Mouse (Mus musculus) mesoderm, embryonic 11.5 days (tissue): ENCODE measurements around the gene Gldc.

Experiments used
- DNase-seq: peaks from one replicate; pipeline ENCODE4 v3.0.0-alpha.2; 2012; ENCODE audit warnings: low read depth, low spot score

Gldc gene

DNA sequence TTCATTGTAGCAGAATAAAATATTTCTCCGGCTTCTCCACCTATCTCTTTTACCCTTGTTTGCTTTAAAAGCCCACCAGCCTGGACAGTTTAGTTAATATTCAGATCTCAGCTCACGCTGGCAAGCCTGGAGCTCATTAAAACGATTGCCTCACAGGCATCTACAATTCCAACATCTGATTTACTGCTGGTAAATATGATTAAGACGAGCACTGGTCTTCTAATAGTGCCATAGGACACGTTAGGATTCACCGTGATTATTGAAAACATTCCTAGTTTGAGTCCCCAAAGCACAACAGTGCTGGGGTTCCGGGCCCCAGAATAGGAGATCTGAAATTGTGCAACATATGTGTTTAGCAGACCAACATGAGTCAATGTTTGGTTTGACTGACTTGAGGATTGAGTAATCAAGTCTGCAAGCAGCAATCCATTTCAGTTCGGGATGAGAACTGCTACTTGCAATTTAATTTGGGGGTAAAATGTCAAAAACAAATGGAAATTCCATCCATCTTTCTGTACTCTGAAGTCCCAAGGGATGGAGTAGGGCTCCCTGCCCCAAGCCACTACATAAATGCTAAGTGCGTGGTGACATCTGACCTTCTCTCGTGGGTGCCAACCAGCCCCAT lies 67.9 kb downstream of the Gldc start:
- no peak for DNase-seq

DNA sequence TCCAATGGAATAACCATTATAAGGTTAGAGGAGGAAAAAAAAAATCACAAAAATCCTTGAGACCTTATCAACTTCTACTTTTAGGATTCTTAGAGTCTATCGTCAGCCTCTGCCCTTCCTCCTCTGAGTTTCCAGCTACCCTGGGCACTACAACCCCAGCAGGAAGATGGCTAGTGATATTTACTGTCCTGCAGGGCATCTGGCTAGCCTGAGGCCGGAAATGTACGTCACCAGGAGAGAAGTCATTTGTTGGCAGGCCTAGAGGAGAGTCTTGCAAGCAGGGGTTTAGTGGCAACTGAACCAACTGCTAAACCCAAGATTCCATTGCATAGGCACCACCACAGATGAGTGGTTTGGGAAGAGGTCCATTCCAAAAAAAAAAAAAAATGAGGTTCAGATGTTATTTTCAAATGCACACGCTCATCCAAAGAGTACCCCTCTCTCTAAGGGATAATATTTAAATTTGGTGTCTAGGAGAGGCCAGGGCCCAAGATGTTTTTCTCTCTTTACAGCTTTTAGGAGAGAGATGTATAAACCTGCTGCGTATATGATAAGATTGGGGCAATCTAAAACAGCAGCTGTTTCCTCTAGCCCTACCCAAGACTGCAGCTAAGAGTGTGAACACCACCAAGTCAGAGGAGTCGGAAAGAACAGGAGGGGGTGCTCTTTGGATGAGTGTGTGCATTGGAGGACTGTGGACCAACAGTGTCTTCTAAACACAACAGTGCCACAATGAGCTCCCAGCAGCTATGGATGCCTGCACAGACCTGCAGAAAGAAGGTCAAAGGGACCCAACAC lies 70.0 kb downstream of the Gldc start:
- no peak for DNase-seq

DNA sequence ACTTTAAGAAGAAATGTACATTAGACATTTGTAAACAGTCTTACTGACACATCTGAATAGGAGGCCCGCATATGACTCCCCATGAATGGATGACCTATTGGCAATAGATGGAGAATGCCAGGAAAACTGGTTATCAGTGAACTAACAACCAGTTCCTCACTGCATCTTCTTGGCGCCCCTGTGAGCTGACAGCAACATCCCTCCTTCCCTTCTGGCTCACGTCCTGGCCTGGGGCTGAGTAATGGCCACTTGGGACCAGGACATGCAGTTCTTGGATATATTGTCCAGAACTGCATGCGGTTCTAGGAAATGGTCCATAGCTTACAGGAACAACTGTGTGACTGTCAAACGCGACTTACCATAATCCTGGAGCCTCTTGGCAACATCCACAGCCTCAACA lies 72.6 kb downstream of the Gldc start:
- DNase-seq: no peak

DNA sequence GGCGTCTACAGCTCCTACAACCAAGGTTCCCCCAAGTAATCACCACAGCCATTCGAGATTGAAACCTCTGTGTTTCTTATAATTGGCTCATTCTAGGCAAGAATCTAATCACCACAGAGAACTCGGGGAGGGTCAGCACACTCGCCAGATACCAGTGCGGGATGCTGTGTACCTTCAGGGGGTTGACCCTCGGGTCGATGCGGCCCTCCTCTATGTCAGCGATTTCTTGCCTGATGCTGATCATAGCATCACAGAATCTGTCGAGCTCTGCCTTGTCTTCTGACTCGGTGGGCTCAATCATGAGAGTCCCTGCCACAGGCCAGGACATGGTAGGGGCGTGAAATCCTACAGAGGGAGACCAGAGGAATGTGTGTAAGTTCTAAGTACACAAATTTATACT lies 74.7 kb downstream of the Gldc start:
- DNase-seq: no peak

DNA sequence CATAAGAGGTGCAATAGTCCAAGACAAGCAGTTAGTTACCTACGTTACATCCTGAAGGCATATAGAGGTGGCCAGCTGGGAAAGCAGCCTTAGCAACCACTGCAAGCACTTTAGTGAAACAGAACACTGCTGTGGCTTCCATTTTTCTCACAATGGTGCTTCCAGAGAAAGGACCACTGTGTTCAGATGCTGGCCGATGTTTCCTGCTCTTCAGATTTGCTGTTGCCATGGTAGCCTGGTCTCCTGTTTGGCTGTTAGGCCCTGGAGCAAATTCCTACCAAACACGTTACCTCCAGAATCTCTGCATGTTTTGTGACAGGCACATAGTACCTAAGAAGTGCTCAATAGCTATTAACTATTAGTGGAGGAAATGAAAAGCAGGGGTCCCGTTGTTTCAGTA lies 78.2 kb downstream of the Gldc start:
- DNase-seq: no peak

DNA sequence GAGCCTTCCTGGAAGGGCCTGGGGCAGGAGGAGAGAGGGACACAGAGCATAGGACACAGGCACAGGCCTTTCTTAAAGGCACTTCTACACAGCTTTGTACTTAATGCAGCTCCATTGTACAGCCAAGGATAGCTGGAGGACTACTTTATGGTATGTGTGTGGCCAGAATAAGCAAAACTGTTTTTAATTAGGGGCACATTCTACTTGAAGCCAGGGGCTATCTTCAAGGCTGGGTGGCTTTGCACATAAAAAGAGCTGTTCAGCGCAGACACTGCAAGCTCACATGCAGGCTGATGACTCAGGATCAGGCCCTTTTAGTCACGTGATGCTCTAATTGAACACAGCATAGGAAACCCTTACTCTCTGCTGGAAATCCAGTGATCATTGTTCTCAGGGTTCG lies 79.0 kb downstream of the Gldc start:
- DNase-seq: no peak

DNA sequence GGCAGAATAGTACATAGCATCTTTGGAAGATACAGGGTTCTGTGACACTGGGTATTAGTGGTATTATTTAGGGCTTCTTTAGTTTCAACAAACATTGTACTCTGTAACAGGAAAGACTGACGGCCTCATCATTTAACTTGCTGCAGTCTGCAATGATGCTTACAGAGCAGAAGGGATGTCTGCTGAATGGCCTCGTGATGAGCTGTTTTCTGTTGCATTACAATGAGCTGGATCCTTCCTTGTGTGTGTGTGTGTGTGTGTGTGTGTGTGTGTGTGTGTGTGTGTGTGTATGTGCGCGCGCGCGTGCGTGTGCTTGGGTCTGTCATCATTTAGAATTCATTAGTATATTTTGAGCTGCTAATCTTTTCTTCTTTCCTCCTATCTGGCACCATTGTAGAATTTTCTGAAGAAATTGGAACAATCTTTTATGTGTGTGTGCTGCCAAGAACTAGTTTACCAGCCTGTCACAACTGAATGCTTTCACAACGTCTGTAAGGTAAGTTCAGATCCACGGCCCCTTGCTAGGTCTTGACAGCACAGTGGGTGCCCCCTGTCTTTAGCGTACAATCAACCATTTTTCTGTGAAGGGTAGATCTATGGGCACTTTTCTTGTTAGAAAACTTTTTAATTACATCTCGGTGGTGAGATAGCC lies 83.5 kb downstream of the Gldc start:
- DNase-seq: no peak

DNA sequence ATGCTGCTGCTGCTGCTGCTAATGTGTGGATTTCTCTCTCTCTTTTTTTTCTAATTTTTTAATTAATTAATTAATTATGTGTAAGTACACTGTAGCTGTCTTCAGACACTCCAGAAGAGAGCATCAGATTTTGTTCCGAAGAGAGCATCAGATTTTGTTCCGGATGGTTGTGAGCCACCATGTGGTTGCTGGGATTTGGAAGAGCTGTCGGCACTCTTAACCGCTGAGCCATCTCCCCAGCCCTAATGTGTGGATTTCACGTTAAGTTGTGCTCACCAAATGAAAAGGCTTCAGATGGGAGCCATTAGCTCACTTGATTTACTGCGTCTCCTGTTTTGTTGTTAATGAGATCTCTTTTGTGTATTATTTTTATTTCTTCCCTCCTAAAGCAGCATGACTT lies 85.1 kb downstream of the Gldc start:
- DNase-seq: no peak

DNA sequence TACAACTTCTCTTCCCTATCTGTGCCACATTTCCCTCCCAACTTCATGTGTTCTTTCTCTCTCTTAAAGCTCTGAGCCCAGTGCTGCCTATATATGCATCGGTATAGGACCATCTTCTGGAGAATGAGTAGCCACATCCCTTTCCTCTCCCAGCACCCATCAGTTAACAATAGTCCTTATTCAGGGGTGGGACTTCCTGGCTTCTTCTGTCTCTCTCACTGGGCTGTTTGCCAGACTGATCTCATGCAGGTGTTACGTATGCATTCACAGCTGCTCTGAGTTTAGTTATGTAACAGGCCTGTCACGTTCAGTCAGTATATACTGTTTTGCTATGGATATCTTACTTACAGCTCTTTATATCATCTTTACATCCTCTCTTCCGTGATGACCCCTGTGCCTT lies 109.4 kb downstream of the Gldc start:
- DNase-seq: no peak

DNA sequence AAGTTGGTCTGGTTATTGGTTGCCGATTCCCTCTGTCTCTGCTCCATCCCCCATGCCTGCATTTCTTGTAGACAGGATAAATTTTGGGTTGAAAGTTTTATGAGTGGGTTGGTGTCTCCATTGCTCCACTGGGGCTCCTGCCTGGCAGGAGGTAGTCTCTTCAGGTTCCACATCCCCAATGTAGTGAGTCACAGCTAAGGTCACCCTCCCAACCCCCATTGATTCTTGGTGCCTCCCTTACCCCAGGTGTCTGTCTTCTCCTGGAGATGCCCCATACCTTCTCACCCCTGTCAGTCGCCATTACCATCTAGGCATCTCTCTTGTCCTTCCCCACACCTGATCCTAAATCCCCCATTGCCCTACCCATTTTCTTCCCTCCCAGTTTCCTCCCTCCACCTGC lies 121.0 kb downstream of the Gldc start:
- no peak for DNase-seq

DNA sequence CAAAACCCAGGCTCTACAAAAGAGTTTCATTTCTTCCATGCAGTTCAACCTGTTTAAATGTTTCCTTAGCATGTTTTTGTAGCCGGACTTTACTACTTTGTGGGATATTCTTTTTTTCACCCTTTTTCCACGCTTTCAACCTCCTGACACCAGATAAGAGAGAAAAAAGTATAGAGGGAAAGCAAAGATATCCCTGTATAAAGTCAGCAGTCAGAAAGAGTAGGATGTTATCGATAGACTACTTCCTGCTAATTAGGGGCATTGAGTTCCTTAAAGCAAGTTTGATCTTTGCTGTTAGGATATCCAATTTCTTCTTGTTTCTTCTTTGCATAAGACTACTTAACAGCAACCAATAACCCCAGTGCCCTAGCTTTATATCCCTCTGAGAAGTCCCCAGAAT lies 123.8 kb downstream of the Gldc start:
- DNase-seq: no peak

DNA sequence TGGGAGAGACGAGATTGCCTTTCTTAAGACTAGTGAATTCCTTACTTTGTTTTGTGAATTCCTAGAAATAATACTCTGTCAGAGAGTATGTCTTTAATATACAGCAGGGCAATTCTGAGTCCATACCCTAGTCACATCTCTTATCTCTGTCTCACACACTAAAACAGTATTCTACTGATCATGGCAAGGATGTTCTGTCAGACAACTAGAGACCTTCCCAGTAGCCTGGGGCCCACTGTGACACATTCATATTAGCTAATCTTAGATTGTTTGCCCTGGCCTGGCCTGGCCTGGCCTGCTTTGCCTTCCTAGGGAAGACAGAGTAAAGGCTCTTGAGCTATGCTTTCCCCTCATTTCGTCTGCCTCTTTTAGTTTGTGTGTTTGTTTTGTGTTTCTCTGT lies 124.6 kb downstream of the Gldc start:
- DNase-seq: no peak
